Mouse (Mus musculus): ENCODE results near the gene Actbl2. TPM values are rescaled to one million over a fixed set of nuclear protein-coding genes. Genes with fewer than 3 reads are reported as not detected.

Actbl2 gene
- polyA plus RNA-seq, 1 experiment from 2014 or later: not detected

- no peaks in the 10 kb centered on the region for H3K27me3 ChIP-seq (replicated peaks; ENCODE audit: control insufficient read depth, insufficient read depth, low read length)
- H3K9ac ChIP-seq (ENCODE audit: low read length): no peak overlapping the region
- ATAC-seq (replicated peaks; ENCODE audit: low FRiP score, low TSS enrichment, low read depth): no peak
- 87% methylated on average over 1 of the region's 1 CpGs for WGBS
- no peak overlapping the region for H3K4me3 ChIP-seq (ENCODE audit: low read depth, low read length)
- no peak for DNase-seq (ENCODE audit: low spot score)
- no peaks in the 10 kb centered on the region for H3K36me3 ChIP-seq (ENCODE audit: control insufficient read depth, insufficient read depth, low read length)
- H3K9me3 ChIP-seq (ENCODE audit: control insufficient read depth, low read length): no peaks in the 10 kb centered on the region
- H3K4me1 ChIP-seq (replicated peaks; ENCODE audit: control insufficient read depth, insufficient read depth, low read length): 0 out of 2 replicates have a peak, but pooled peaks cover 3% of the 10 kb centered on the region
- no peak overlapping the region for H3K4me2 ChIP-seq (ENCODE audit: low read length)
- no peak overlapping the region for H3K27ac ChIP-seq (ENCODE audit: low read depth)
Measured at GRCm38 (mm10) chr13:111237296-111237695, 17.5 kb upstream of the Actbl2 start.

- Histone ChIP-seq H3K4me3 (ENCODE audit: low read depth, low read length) (no peak overlapping the region), H3K27ac (ENCODE audit: low read depth) (no peak overlapping the region; the same call in 1 of the 2 replicates), H3K27me3 (replicated peaks; ENCODE audit: control insufficient read depth, insufficient read depth, low read length) (no peaks in the 10 kb centered on the region), H3K4me1 (replicated peaks; ENCODE audit: control insufficient read depth, insufficient read depth, low read length) (0 out of 2 replicates have a peak, but pooled peaks cover 3% of the 10 kb centered on the region), H3K9ac (ENCODE audit: low read length) (no peak overlapping the region), H3K4me2 (ENCODE audit: low read length) (no peak overlapping the region), H3K36me3 (ENCODE audit: control insufficient read depth, insufficient read depth, low read length) (no peaks in the 10 kb centered on the region), H3K9me3 (ENCODE audit: control insufficient read depth, low read length) (no peaks in the 10 kb centered on the region)
- DNase-seq (ENCODE audit: low spot score) (no peak), ATAC-seq (replicated peaks; ENCODE audit: low FRiP score, low TSS enrichment, low read depth) (peak; percentile 62)
- WGBS: 31% methylated on average over 3 of the region's 3 CpGs
Measured at GRCm38 (mm10) chr13:111237865-111238465, 16.8 kb upstream of the Actbl2 start.

GRCm38 (mm10) chr13:111251106-111251505, 3.7 kb upstream of the Actbl2 start:
- Histone ChIP-seq H3K27ac (ENCODE audit: low read depth) (no peak overlapping the region), H3K4me2 (ENCODE audit: low read length) (no peak overlapping the region), H3K4me1 (replicated peaks; ENCODE audit: control insufficient read depth, insufficient read depth, low read length) (no peaks in the 10 kb centered on the region), H3K4me3 (ENCODE audit: low read depth, low read length) (no peak overlapping the region), H3K27me3 (replicated peaks; ENCODE audit: control insufficient read depth, insufficient read depth, low read length) (no peaks in the 10 kb centered on the region), H3K9ac (ENCODE audit: low read length) (no peak overlapping the region), H3K9me3 (ENCODE audit: control insufficient read depth, low read length) (no peaks in the 10 kb centered on the region), H3K36me3 (ENCODE audit: control insufficient read depth, insufficient read depth, low read length) (no peaks in the 10 kb centered on the region)
- DNase-seq (ENCODE audit: low spot score) (no peak), ATAC-seq (replicated peaks; ENCODE audit: low FRiP score, low TSS enrichment, low read depth) (no peak)
- WGBS: 69% methylated on average over 5 of the region's 5 CpGs

- Histone ChIP-seq H3K27me3 (replicated peaks; ENCODE audit: control insufficient read depth, insufficient read depth, low read length) (no peaks in the 10 kb centered on the region), H3K4me1 (replicated peaks; ENCODE audit: control insufficient read depth, insufficient read depth, low read length) (no peaks in the 10 kb centered on the region), H3K27ac (ENCODE audit: low read depth) (no peak overlapping the region), H3K36me3 (ENCODE audit: control insufficient read depth, insufficient read depth, low read length) (no peaks in the 10 kb centered on the region), H3K4me2 (ENCODE audit: low read length) (no peak overlapping the region), H3K9ac (ENCODE audit: low read length) (no peak overlapping the region), H3K4me3 (ENCODE audit: low read depth, low read length) (no peak overlapping the region), H3K9me3 (ENCODE audit: control insufficient read depth, low read length) (no peaks in the 10 kb centered on the region)
- 69% methylated on average over 5 of the region's 5 CpGs for WGBS
- ATAC-seq (replicated peaks; ENCODE audit: low FRiP score, low TSS enrichment, low read depth) (no peak), DNase-seq (ENCODE audit: low spot score) (no peak)
Measured at GRCm38 (mm10) chr13:111251795-111252194, 3.0 kb upstream of the Actbl2 start.

GRCm38 (mm10) chr13:111258016-111258415, 3.2 kb downstream of the Actbl2 start:
- ATAC-seq (replicated peaks; ENCODE audit: low FRiP score, low TSS enrichment, low read depth): no peak

GRCm38 (mm10) chr13:111258424-111259092, 3.7 kb downstream of the Actbl2 start:
- Histone ChIP-seq H3K4me3 (ENCODE audit: low read depth, low read length) (no peak overlapping the region), H3K36me3 (ENCODE audit: control insufficient read depth, insufficient read depth, low read length) (no peaks in the 10 kb centered on the region), H3K4me2 (ENCODE audit: low read length) (no peak overlapping the region), H3K27ac (ENCODE audit: low read depth) (no peak overlapping the region), H3K9me3 (ENCODE audit: control insufficient read depth, low read length) (no peaks in the 10 kb centered on the region), H3K27me3 (replicated peaks; ENCODE audit: control insufficient read depth, insufficient read depth, low read length) (no peaks in the 10 kb centered on the region), H3K4me1 (replicated peaks; ENCODE audit: control insufficient read depth, insufficient read depth, low read length) (no peaks in the 10 kb centered on the region), H3K9ac (ENCODE audit: low read length) (no peak overlapping the region)
- no peak for ATAC-seq (replicated peaks; ENCODE audit: low FRiP score, low TSS enrichment, low read depth)
- DNase-seq (ENCODE audit: low spot score): no peak
- 82% methylated on average over 11 of the region's 11 CpGs for WGBS

More at GRCm38 (mm10) chr13:111258016-111258415, 3.2 kb downstream of the Actbl2 start:
- Histone ChIP-seq H3K9me3 (ENCODE audit: control insufficient read depth, low read length) (no peaks in the 10 kb centered on the region), H3K36me3 (ENCODE audit: control insufficient read depth, insufficient read depth, low read length) (no peaks in the 10 kb centered on the region), H3K4me3 (ENCODE audit: low read depth, low read length) (no peak overlapping the region), H3K4me2 (ENCODE audit: low read length) (no peak overlapping the region), H3K9ac (ENCODE audit: low read length) (no peak overlapping the region), H3K4me1 (replicated peaks; ENCODE audit: control insufficient read depth, insufficient read depth, low read length) (no peaks in the 10 kb centered on the region), H3K27me3 (replicated peaks; ENCODE audit: control insufficient read depth, insufficient read depth, low read length) (no peaks in the 10 kb centered on the region), H3K27ac (ENCODE audit: low read depth) (no peak overlapping the region)
- 66% methylated on average over 4 of the region's 4 CpGs for WGBS
- no peak for DNase-seq (ENCODE audit: low spot score)

GRCm38 (mm10) chr13:111259093-111259491, 4.3 kb downstream of the Actbl2 start:
- no peak overlapping the region for H3K4me2 ChIP-seq (ENCODE audit: low read length)

GRCm38 (mm10) chr13:111259711-111260110, 4.9 kb downstream of the Actbl2 start:
- no peak overlapping the region for H3K27ac ChIP-seq (ENCODE audit: low read depth)
- H3K4me2 ChIP-seq (ENCODE audit: low read length): no peak overlapping the region
- no peak overlapping the region for H3K9ac ChIP-seq (ENCODE audit: low read length)
- no peaks in the 10 kb centered on the region for H3K27me3 ChIP-seq (replicated peaks; ENCODE audit: control insufficient read depth, insufficient read depth, low read length)
- H3K9me3 ChIP-seq (ENCODE audit: control insufficient read depth, low read length): no peaks in the 10 kb centered on the region
- no peaks in the 10 kb centered on the region for H3K4me1 ChIP-seq (replicated peaks; ENCODE audit: control insufficient read depth, insufficient read depth, low read length)
- no peak for ATAC-seq (replicated peaks; ENCODE audit: low FRiP score, low TSS enrichment, low read depth)
- H3K36me3 ChIP-seq (ENCODE audit: control insufficient read depth, insufficient read depth, low read length): no peaks in the 10 kb centered on the region
- DNase-seq (ENCODE audit: low spot score): no peak
- WGBS: 62% methylated on average over 7 of the region's 7 CpGs
- no peak overlapping the region for H3K4me3 ChIP-seq (ENCODE audit: low read depth, low read length)

More at GRCm38 (mm10) chr13:111259093-111259491, 4.3 kb downstream of the Actbl2 start:
- ATAC-seq (replicated peaks; ENCODE audit: low FRiP score, low TSS enrichment, low read depth): no peak
- WGBS: 75% methylated on average over 6 of the region's 6 CpGs
- no peak overlapping the region for H3K4me3 ChIP-seq (ENCODE audit: low read depth, low read length)
- H3K36me3 ChIP-seq (ENCODE audit: control insufficient read depth, insufficient read depth, low read length): no peaks in the 10 kb centered on the region
- no peaks in the 10 kb centered on the region for H3K4me1 ChIP-seq (replicated peaks; ENCODE audit: control insufficient read depth, insufficient read depth, low read length)
- H3K27me3 ChIP-seq (replicated peaks; ENCODE audit: control insufficient read depth, insufficient read depth, low read length): no peaks in the 10 kb centered on the region
- no peak overlapping the region for H3K27ac ChIP-seq (ENCODE audit: low read depth)
- DNase-seq (ENCODE audit: low spot score): no peak
- H3K9ac ChIP-seq (ENCODE audit: low read length): no peak overlapping the region
- no peaks in the 10 kb centered on the region for H3K9me3 ChIP-seq (ENCODE audit: control insufficient read depth, low read length)

GRCm38 (mm10) chr13:111263186-111263585, 8.4 kb downstream of the Actbl2 start:
- H3K4me1 ChIP-seq (replicated peaks; ENCODE audit: control insufficient read depth, insufficient read depth, low read length): peaks cover 7% of the 10 kb centered on the region
- DNase-seq (ENCODE audit: low spot score): no peak

More at GRCm38 (mm10) chr13:111263186-111263585, 8.4 kb downstream of the Actbl2 start:
- no peak for ATAC-seq (replicated peaks; ENCODE audit: low FRiP score, low TSS enrichment, low read depth)
- Histone ChIP-seq H3K9ac (ENCODE audit: low read length) (no peak overlapping the region), H3K4me2 (ENCODE audit: low read length) (no peak overlapping the region), H3K27me3 (replicated peaks; ENCODE audit: control insufficient read depth, insufficient read depth, low read length) (no peaks in the 10 kb centered on the region), H3K4me3 (ENCODE audit: low read depth, low read length) (no peak overlapping the region), H3K27ac (ENCODE audit: low read depth) (no peak overlapping the region), H3K36me3 (ENCODE audit: control insufficient read depth, insufficient read depth, low read length) (no peaks in the 10 kb centered on the region), H3K9me3 (ENCODE audit: control insufficient read depth, low read length) (no peaks in the 10 kb centered on the region)
- WGBS: 80% methylated on average over 2 of the region's 2 CpGs

Measured in intestine, embryonic 14.5 days (tissue).